Mouse (Mus musculus): ENCODE results near the gene Ddt.
A peak's percentile ranks its signal among the peaks of the same experiment; 100 is the strongest.
"Not testable (repeated sequence)": the region's sequence is repeated elsewhere in the genome, so short reads cannot be mapped to it uniquely, and the experiment has no call there.

The Ddt gene

DNA sequence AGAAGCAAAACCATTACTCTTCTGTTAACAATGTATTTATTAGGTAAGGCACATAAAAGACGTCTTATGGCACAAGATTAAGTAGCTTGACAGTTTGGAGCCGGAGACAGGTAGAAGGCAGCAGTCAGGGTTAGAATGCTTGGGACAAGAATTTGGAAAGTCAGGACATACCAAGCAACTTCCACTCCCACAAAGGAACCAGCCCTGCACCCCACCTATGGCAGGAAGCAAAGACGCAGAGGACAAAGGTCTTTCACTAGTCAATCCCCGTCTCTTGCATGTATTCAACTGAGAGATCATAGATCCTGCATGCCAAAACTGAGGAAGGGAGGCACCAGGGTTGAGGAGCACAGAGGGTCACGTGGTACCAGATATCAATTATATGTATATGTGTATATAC, 888 bp upstream of the Ddt start:
- no peak for DNase-seq (ENCODE audit: low spot score in 2 of 2)

DNA sequence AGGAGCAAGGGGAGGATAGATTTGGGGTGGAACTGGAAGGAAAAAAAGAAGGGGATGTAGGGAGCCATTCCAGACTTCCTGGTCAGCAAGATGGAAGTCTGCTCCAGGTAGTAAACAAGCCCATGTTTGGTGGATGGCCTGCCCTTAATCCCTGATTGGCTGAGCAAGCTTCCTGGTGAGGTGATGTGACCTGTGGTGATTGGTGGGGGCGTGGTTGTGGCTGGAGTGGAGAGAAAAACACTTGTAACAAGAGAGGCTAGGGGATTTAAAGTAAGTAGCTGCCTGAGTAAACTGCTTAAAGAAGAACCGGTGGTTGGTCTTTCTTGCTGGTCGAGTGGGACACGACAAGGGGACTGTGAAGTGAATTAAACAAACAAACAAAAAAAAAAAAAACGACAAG, 5.5 kb downstream of the Ddt start:
- DNase-seq (ENCODE audit: low spot score in 2 of 2), result not testable (repeated sequence)

DNA sequence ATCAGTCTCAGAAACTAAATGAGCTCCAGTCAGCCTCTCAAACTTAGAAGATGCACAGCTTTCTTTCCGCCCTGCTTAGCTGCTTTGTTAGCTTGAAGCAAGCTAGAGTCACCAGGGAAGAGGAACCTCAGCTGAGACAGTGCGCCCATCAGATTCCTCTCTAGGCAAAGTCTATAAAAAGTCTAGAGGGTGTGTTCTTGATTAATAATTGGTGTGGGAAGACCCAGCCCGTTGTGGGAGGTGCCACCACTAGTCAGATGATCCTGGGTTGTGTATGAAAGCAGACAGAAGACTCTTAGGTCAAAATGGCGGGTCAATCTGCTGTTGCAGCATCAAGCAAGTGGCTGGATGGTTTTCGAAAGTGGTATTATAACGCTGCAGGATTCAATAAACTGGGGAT, 6.4 kb downstream of the Ddt start:
- no peak for DNase-seq (ENCODE audit: low spot score in 2 of 2)

DNA sequence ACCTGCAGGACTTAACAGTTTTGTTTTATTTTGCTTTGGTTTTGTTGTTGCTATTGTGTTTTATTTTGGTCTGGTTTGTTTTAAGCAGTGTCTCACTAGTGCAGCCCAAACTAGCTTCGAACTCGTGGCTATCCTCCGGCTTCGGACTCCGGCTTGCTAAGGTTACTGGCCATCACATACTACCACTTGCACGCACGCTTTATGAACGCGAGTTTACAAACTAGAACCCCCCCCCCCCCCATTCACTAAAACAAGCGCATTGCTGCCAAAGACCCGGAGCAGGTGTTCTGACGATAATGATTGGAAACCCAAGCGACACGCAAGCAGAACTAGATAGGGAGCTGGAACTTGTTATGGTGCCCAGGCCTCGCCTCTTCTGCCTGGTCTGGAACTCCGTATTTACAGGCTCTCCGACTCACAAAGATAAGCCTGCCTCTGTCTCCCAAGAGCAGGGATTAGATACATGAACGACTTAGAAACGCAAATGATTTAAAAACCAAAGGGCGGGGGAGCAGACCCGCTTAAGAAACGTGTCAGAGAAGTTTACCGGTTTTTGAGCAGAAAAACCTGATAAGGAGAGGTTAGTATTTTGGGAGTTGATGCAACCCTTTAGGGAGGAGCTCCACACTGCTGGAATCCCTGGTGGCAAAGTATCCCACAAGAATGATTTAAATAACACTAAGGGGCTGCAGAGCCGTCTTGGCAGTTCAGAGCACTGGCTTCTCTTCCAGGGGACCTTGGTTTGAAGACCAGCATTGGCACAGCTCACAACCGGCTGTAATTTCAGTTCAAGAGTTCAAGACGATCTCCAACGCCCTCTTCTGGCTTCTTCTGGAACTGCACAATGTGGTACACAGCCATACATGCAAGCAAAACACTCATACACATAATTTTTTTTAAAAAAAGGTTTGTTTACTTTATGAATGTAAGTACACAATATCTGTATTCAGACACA, 8.4 kb downstream of the Ddt start:
- peak; percentile 76 to 82 for DNase-seq (ENCODE audit: low spot score in 2 of 2)

DNA sequence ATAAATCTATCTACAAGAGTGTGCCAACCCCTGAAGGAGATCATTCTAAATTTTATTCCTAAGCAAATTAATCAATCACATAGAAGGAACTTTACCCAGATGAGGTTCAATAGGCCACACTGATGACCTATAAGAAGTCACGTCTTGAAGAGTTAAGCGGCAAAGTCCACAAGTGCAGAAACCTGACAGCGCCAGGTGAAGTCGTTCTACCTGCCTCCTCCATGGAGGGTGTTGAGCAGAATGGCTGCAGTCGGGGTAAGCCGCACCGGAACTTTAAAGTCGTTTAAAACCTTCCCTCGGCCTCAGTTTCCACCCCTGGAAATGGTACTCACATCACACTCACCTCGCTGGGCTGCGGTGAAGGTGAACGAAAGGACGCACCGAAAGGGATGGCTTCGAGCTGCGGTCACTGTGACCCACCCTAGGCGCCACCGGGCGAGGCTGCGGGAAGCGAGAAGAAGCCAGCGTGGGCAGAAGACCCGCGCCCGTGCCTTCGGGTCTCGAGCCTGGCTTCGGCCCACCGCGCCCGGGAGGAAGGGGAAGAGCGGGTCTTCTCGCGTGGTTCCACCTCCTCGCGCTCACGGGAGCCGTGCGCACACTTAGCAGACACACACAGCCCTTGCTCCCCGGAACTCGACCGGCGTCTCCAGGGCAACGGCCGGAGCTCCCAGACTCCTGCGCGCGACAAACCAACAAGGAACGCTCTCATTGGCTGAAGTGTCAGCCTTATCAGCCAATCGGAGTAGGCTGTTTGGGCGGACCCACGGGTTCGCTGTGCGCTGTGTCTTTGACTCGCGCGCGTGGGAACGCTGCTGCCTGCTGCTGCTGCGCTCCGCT, 9.3 kb downstream of the Ddt start, which contains the start of gene Cabin1:
TSS of gene Cabin1 (minus strand) at position 660 of the 837 bp plus-strand sequence.
- DNase-seq (ENCODE audit: low spot score in 2 of 2), result peak; percentile 97 to 98

DNA sequence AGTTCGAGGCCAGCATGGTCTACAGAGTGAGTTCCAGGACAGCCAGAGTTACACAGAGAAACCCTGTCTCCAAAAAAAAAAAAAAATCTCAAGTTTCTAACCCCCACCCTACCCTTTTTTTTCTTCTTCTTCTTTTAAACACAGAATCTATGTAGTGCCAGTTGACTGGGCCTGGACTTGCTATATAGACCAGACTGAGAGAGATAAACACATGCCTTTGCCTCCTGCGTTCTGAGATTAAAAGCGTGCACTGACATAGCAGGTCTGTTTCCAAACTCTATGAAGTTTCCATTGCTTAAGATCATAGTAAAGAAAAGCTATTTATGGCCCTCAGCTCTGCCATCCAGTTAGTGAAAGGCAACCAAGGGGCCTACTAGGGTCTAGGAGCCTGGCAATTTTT, 10.8 kb downstream of the Ddt start:
- DNase-seq (ENCODE audit: low spot score in 2 of 2), result no peak

DNA sequence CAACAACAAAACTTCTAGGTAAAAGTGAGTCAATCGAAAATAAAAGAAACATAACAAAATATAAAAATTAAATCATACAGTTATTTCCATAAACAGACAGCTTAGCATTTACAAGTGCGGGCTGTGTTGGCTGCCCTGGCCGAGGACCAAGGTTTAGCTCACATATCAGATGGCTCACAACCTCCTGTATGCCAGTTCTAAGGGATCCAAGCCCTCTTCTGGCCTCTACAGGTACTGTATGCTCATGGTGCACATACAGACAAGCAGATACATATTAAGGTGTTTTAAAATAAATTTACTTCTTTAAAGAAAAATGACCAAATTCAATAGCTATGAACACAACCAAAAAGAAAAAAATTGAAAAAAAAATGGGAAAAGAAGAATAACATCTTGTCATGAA, 12.9 kb downstream of the Ddt start:
- peak in 1 of 2 experiments; percentile 6 for DNase-seq (ENCODE audit: low spot score in 2 of 2)

DNA sequence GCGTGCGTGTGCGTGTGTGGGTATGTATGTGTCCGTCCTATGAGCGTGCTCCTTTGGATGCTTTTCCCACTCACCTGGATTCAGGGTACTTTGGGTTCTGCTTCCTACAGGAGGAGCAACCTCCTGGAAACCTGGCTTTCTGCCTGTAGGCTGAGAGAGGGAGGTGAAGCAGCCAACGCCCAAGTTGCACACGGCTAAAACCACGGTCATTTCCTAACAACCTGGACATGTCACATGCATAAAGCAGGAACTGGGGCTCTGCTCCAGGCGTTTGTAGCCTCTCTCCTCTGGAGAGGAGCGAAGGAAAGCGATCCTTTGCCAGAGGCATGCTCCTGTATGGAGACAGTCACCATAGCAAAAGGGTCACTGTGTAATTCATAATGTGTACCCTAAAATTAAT, 16.5 kb downstream of the Ddt start:
- no peak for DNase-seq (ENCODE audit: low spot score in 2 of 2)

DNA sequence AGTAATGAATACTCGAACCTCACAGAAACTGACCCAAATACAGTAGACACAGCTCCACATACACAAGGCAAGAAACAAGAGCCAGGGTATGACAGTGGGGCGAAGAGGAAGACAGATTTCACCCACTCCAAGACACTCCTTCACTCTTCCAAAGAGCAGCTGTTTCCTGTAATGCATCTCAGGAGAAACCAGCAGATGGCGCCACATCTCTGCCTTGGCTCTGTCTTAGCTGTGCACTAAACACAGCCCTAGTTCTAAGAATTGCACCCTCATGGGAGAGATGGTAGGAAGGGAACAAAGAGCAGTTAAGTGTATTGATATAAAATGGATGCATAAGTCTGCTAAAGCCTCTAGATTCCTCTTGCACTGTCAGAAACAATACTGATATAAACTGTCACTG, 29.2 kb downstream of the Ddt start:
- DNase-seq (ENCODE audit: low spot score in 2 of 2), result peak; percentile 57 to 77

DNA sequence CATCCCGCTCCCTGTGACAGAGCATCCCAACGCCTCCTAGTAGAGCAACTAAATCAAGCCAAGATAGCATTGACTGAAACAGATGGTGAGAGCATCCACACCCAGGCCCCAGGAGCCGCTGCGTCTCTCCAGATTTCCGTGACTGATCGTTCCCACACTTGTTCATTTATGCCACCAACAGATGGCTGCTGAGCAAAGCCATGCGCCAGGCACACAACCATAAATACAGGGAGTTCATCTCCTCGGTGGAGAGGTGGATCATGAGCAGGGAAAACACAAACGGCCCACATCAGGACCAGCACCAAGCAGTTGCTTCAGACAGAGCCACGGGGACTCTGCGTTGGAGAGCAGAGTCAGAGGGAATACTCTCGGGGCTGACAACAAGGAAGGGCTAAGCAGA, 29.8 kb downstream of the Ddt start:
- no peak for DNase-seq (ENCODE audit: low spot score in 2 of 2)

DNA sequence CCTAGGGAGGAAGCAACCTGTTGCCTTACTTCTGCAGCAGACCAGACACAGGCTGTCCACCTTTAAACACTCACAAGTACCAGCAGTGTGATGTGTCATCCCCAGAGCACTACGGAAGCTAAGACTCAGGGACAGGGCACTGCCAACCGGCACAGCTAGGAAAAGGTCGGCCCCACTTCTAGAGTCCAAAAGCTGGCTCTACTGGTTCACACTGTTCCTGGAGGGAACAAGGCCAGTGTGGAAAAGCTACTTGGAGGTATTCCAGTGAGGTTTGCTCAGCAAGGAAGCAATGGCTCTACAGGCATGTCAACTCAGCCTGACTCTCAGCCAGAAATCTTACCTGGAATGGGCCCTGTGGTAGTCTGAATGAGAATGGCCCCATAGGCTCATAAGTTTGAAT, 32.3 kb downstream of the Ddt start:
- no peak for DNase-seq (ENCODE audit: low spot score in 2 of 2)

DNA sequence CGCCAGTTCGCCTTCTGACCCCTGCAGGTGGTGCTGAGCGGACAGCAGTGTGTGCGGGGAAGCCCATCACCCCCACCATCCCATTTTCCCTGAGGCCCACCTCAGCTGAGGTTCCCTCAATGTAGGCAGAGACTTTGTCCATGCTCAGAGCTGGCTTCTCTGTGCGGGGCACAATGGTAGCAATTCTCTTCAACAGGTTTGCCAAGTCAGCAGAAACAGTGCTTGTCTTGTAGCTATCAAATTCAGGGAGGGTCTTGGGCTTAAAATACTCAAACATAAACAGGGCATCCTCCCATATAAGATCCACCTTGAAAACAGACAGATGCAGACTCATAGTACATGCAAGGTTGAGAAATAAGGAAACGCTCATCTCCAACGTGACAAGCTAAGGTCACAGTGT, 47.8 kb downstream of the Ddt start:
- DNase-seq (ENCODE audit: low spot score in 2 of 2), result no peak
